Mouse (Mus musculus) adrenal gland, adult 2 months (tissue): Measurements from ENCODE around the gene Dab2. TPM values are rescaled to one million over a fixed set of nuclear protein-coding genes. Genes with fewer than 3 reads are reported as not detected.

Experiments
- DNase-seq: peaks from one replicate; pipeline ENCODE4 v3.0.0; 2021
- polyA plus RNA-seq: library from polyadenylated mRNA; depleted of rRNA; stranded (reverse); fragments of >200 nt; gene quantifications from 2 replicates; pipeline ENCODE4 v1.2.3, GENCODE M21; 2012; rRNA removed
- total RNA-seq, 2 experiments: library from RNA; stranded (reverse); gene quantifications; 2 replicates each; pipeline ENCODE4 v1.2.3; 2021

Dab2 gene
- total and polyA plus RNA-seq, 3 experiments = 180 to 479 (median 358) TPM

GRCm38 (mm10) chr15:6468845-6469244, 169.3 kb downstream of the Dab2 start:
- DNase-seq = no peak

GRCm38 (mm10) chr15:6469384-6469783, 169.8 kb downstream of the Dab2 start:
- DNase-seq = no peak

- no peak for DNase-seq
Measured at GRCm38 (mm10) chr15:6483561-6483960, 184.0 kb downstream of the Dab2 start.

Other genes starting within 250 kb of the Dab2 start
- gene C9, start 145.5 kb downstream of the Dab2 start, total RNA-seq = 1 to 10 TPM in 1 of 2 experiments, not detected in 1; 1.6 TPM
- not detected in 2 replicates for gene C9, start 145.5 kb downstream of the Dab2 start, polyA plus RNA-seq
- 10 to 100 TPM; 41.2 to 44.7 TPM for gene Fyb, start 223.1 kb downstream of the Dab2 start, total RNA-seq
- 338 and 482 TPM in 2 replicates for gene Fyb, start 223.1 kb downstream of the Dab2 start, polyA plus RNA-seq